Mouse (Mus musculus): ENCODE data around the gene Kcnn1.

The Kcnn1 gene

GRCm38 (mm10) chr8:70812885-70813284 is 50.2 kb downstream of the Kcnn1 start:
- DNase-seq (ENCODE audit: low spot score), result no peak

GRCm38 (mm10) chr8:70812055-70812454 is 51.0 kb downstream of the Kcnn1 start:
- no peak for DNase-seq (ENCODE audit: low spot score)

GRCm38 (mm10) chr8:70810962-70811680 is 51.9 kb downstream of the Kcnn1 start:
- no peak for DNase-seq (ENCODE audit: low spot score)

- DNase-seq (ENCODE audit: low spot score), result no peak
These were observed 53.9 kb downstream of the Kcnn1 start for GRCm38 (mm10) chr8:70808955-70809701.

- no peak for DNase-seq (ENCODE audit: low spot score)
These were observed 54.8 kb downstream of the Kcnn1 start, which contains the start of gene Il12rb1 for GRCm38 (mm10) chr8:70808239-70808638. Gene Il12rb1 (plus strand): TSS chr8:70808449.

GRCm38 (mm10) chr8:70807304-70807703 is 55.8 kb downstream of the Kcnn1 start:
- no peak for DNase-seq (ENCODE audit: low spot score)

- no peak for DNase-seq (ENCODE audit: low spot score)
These were observed 56.5 kb downstream of the Kcnn1 start for GRCm38 (mm10) chr8:70806541-70806940.

- DNase-seq (ENCODE audit: low spot score), result no peak
These were observed 58.4 kb downstream of the Kcnn1 start, which contains the start of gene Mast3 for GRCm38 (mm10) chr8:70804481-70805206. Gene Mast3 (minus strand): TSS chr8:70805054.

- no peak for DNase-seq (ENCODE audit: low spot score)
These were observed 59.1 kb downstream of the Kcnn1 start for GRCm38 (mm10) chr8:70803761-70804480.

GRCm38 (mm10) chr8:70802786-70803510 is 60.1 kb downstream of the Kcnn1 start:
- DNase-seq (ENCODE audit: low spot score), result no peak

- DNase-seq (ENCODE audit: low spot score), result no peak
These were observed 61.2 kb downstream of the Kcnn1 start for GRCm38 (mm10) chr8:70801830-70802229.

GRCm38 (mm10) chr8:70801156-70801555 is 61.9 kb downstream of the Kcnn1 start:
- DNase-seq (ENCODE audit: low spot score), result no peak

- no peak for DNase-seq (ENCODE audit: low spot score)
These were observed 62.4 kb downstream of the Kcnn1 start for GRCm38 (mm10) chr8:70800648-70801047.

GRCm38 (mm10) chr8:70798281-70798680 is 64.8 kb downstream of the Kcnn1 start:
- no peak for DNase-seq (ENCODE audit: low spot score)

- no peak for DNase-seq (ENCODE audit: low spot score)
These were observed 65.7 kb downstream of the Kcnn1 start for GRCm38 (mm10) chr8:70797081-70798070.

- DNase-seq (ENCODE audit: low spot score), result no peak
These were observed 66.5 kb downstream of the Kcnn1 start for GRCm38 (mm10) chr8:70796403-70797080.

- no peak for DNase-seq (ENCODE audit: low spot score)
These were observed 67.7 kb downstream of the Kcnn1 start for GRCm38 (mm10) chr8:70795370-70795769.

GRCm38 (mm10) chr8:70794215-70794614 is 68.8 kb downstream of the Kcnn1 start:
- DNase-seq (ENCODE audit: low spot score), result no peak

- no peak for DNase-seq (ENCODE audit: low spot score)
These were observed 70.4 kb downstream of the Kcnn1 start for GRCm38 (mm10) chr8:70792700-70793099.
